Mouse (Mus musculus): Measurements from ENCODE around the gene 1700017N19Rik. TPM values are rescaled to one million over a fixed set of nuclear protein-coding genes. Genes with fewer than 3 reads are reported as not detected.

The 1700017N19Rik gene
- polyA plus RNA-seq, 1 experiment, result 79.5 TPM

DNA sequence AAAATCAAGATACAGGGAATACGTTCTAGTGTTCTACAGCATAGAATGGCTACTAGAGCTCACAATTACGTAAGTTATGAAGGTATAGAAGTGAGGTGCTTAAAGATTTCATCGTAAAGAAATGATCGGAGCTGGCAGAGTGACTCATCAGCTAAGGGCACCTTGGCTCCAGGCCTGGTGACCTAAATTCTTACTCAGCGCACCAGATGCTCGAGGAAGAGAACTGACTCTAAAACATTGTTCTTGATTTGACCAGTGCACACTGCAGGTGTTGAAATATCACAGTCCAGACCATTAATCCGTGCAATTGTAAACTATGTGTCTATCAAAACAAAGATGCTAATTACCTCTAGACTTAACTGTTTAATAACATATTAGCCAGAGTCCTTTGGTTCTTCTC is 29.2 kb downstream of the 1700017N19Rik start:
- Histone ChIP-seq H3K27me3 (ENCODE audit: control insufficient read depth, insufficient read depth, low read length) (no peaks in the 10 kb centered on the region), H3K4me1 (ENCODE audit: control insufficient read depth, insufficient read depth, low read length) (peaks cover 4% of the 10 kb centered on the region; the same call in 1 of the 2 replicates), H3K36me3 (ENCODE audit: control insufficient read depth, insufficient read depth, low read length) (no peaks in the 10 kb centered on the region), H3K4me3 (ENCODE audit: control insufficient read depth, low read depth, low read length) (no peak overlapping the region), H3K27ac (ENCODE audit: control insufficient read depth, insufficient read depth, low read depth, low read length) (no peak overlapping the region)
- TF ChIP-seq POLR2A (IDR thresholded peaks at IDR 0.05; ENCODE audit: control insufficient read depth, low read depth, low read length) (no peak), CTCF (IDR thresholded peaks at IDR 0.05; ENCODE audit: control insufficient read depth, insufficient read depth, insufficient replicate concordance, low read depth, low read length) (no peak)

DNA sequence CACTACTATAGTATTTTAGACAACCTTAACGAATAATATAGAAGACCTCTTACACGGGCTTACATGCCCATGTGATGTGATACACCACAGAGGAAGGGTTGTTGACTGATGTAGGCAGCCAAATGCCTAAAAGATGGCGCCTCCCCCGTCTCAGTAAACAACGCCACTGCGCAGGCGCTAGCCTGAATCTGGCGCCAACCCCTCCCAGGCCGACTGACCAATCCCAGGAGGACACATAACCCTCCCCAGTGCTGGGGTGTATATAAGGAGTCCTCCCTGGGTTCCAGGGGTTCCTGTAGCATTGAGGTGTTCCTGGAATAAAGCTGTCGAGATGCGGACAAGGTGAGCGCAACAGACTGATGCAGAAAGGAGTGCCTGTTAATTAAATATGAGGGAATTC is 29.8 kb downstream of the 1700017N19Rik start:
- H3K27ac ChIP-seq (ENCODE audit: control insufficient read depth, insufficient read depth, low read depth, low read length), result no peak overlapping the region
- peaks cover 4% of the 10 kb centered on the region; the same call in 1 of the 2 replicates for H3K4me1 ChIP-seq (ENCODE audit: control insufficient read depth, insufficient read depth, low read length)
- H3K4me3 ChIP-seq (ENCODE audit: control insufficient read depth, low read depth, low read length), result peak overlapping the region; percentile 53
- no peaks in the 10 kb centered on the region for H3K36me3 ChIP-seq (ENCODE audit: control insufficient read depth, insufficient read depth, low read length)
- H3K27me3 ChIP-seq (ENCODE audit: control insufficient read depth, insufficient read depth, low read length), result no peaks in the 10 kb centered on the region
- TF ChIP-seq CTCF (IDR thresholded peaks at IDR 0.05; ENCODE audit: control insufficient read depth, insufficient read depth, insufficient replicate concordance, low read depth, low read length), result no peak
- TF ChIP-seq POLR2A (IDR thresholded peaks at IDR 0.05; ENCODE audit: control insufficient read depth, low read depth, low read length), result peak; percentile 24; the same call in 1 of the 2 replicates

DNA sequence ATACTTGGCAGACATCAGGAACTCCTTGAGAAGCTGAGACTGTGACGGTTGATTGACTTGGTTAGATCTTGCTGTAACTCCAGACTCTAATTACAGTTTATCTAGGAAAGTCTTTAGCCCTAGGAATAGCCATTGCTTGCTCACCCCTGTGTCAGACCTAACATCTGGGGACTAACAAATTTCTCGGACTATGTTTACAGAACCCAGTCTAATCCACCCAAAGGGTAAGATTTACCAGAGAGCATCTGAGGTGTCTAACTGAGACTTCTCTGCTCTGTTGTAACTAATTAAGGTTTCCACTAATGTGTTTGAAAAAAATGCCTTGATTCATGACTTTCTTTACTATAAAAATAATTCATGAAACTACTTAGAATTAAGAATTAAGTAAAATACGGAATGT is 32.2 kb downstream of the 1700017N19Rik start:
- H3K27ac ChIP-seq (ENCODE audit: control insufficient read depth, insufficient read depth, low read depth, low read length), result no peak overlapping the region
- H3K27me3 ChIP-seq (ENCODE audit: control insufficient read depth, insufficient read depth, low read length), result no peaks in the 10 kb centered on the region

DNA sequence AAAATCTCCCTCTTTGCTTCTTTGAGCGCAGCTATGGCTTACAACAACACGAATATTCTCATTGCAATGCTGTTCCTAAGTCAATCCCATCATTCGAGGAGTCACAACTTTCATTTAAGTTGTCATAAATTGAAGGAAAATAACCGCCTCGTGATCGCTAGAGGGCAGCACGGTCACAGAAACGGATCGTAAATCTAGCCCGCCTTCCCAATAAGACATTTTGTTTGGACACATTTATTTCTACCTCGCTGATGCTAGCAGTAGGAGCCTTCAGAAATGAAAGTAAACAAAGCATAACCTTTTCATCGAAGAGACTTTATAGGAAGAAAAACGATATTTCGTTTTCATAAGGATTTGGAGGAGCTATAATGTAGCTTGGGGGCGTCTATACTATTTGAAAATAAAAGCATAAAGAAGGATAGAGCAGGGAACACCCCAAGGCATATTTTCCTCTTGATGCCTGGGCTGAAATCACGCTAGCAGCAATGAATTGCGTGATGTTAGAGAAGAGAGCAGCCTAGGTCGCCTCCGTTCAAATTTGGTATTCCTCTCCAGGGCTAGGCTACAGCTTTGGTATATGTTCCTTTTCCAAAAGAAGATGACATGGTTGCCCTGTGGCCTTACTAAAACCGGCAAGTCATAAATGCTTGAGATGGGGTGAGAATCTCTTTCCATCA is 39.6 kb downstream of the 1700017N19Rik start:
- TF ChIP-seq POLR2A (IDR thresholded peaks at IDR 0.05; ENCODE audit: control insufficient read depth, low read depth, low read length) (no peak), CTCF (IDR thresholded peaks at IDR 0.05; ENCODE audit: control insufficient read depth, insufficient read depth, insufficient replicate concordance, low read depth, low read length) (peak; percentile 24; the same call in 1 of the 2 replicates)
- Histone ChIP-seq H3K4me3 (ENCODE audit: control insufficient read depth, low read depth, low read length) (no peak overlapping the region), H3K27ac (ENCODE audit: control insufficient read depth, insufficient read depth, low read depth, low read length) (no peak overlapping the region), H3K36me3 (ENCODE audit: control insufficient read depth, insufficient read depth, low read length) (no peaks in the 10 kb centered on the region), H3K4me1 (ENCODE audit: control insufficient read depth, insufficient read depth, low read length) (peaks cover under 1% of the 10 kb centered on the region; the same call in 1 of the 2 replicates), H3K27me3 (ENCODE audit: control insufficient read depth, insufficient read depth, low read length) (no peaks in the 10 kb centered on the region)

More for the DNA sequence above, 32.2 kb downstream of the 1700017N19Rik start:
- H3K4me1 ChIP-seq (ENCODE audit: control insufficient read depth, insufficient read depth, low read length), result peaks cover 4% of the 10 kb centered on the region; the same call in 1 of the 2 replicates
- no peak overlapping the region for H3K4me3 ChIP-seq (ENCODE audit: control insufficient read depth, low read depth, low read length)
- H3K36me3 ChIP-seq (ENCODE audit: control insufficient read depth, insufficient read depth, low read length), result no peaks in the 10 kb centered on the region
- no peak for TF ChIP-seq CTCF (IDR thresholded peaks at IDR 0.05; ENCODE audit: control insufficient read depth, insufficient read depth, insufficient replicate concordance, low read depth, low read length)
- TF ChIP-seq POLR2A (IDR thresholded peaks at IDR 0.05; ENCODE audit: control insufficient read depth, low read depth, low read length), result no peak

DNA sequence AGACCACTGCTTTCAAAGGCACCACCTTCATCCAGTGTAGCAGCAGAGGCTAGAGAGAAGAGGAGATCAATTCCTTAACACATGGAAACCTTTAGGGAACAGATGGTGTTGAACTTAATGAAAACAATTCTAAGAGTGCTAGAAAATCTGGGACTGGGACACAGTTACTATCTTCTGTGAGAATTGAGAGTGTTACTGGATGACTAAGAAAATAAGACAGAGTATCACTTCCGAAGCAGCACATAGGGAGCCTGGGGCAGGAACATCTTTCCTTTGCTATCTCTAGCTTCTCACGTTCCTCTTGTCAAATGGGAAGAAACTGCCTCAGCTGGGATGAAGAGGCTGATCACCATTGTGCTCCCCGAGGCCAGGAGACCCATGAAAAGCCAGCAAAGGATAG is 52.6 kb downstream of the 1700017N19Rik start:
- TF ChIP-seq CTCF (IDR thresholded peaks at IDR 0.05; ENCODE audit: control insufficient read depth, insufficient read depth, insufficient replicate concordance, low read depth, low read length), result no peak
- no peak for TF ChIP-seq POLR2A (IDR thresholded peaks at IDR 0.05; ENCODE audit: control insufficient read depth, low read depth, low read length)
- H3K36me3 ChIP-seq (ENCODE audit: control insufficient read depth, insufficient read depth, low read length), result no peaks in the 10 kb centered on the region
- no peaks in the 10 kb centered on the region for H3K4me1 ChIP-seq (ENCODE audit: control insufficient read depth, insufficient read depth, low read length)
- no peak overlapping the region for H3K4me3 ChIP-seq (ENCODE audit: control insufficient read depth, low read depth, low read length)
- H3K27me3 ChIP-seq (ENCODE audit: control insufficient read depth, insufficient read depth, low read length), result no peaks in the 10 kb centered on the region
- no peak overlapping the region for H3K27ac ChIP-seq (ENCODE audit: control insufficient read depth, insufficient read depth, low read depth, low read length)

DNA sequence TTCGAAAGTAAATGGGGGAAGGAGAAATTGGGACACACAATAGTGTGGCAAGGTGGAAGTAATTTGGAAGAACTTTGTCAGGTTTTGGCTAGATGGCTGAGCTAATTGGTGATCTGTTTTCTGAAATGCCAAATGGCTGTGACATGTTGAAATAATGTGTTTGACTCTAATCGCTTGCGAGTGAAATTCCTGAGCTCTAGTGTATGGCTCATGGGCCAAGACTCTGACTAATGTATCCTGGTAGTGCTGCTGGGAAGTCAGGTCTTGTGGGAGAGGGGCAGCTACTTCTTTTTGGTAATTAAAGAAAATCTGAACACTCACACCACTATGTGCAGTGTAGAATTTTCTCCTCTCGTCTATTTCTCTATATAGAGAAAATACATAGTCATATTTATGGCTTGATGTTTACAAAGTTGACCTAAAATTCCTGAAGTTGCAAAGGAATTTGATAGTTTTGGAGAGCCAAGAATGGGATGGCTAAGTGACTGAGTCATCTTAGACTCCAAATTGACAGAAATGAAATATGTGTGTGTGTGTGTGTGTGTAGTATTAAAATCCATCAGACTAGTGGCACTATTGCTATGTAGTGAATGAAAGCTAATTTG is 55.1 kb downstream of the 1700017N19Rik start:
- H3K4me1 ChIP-seq (ENCODE audit: control insufficient read depth, insufficient read depth, low read length), result no peaks in the 10 kb centered on the region
- no peak for TF ChIP-seq CTCF (IDR thresholded peaks at IDR 0.05; ENCODE audit: control insufficient read depth, insufficient read depth, insufficient replicate concordance, low read depth, low read length)
- TF ChIP-seq POLR2A (IDR thresholded peaks at IDR 0.05; ENCODE audit: control insufficient read depth, low read depth, low read length), result no peak
- no peaks in the 10 kb centered on the region for H3K27me3 ChIP-seq (ENCODE audit: control insufficient read depth, insufficient read depth, low read length)
- H3K4me3 ChIP-seq (ENCODE audit: control insufficient read depth, low read depth, low read length), result no peak overlapping the region
- no peaks in the 10 kb centered on the region for H3K36me3 ChIP-seq (ENCODE audit: control insufficient read depth, insufficient read depth, low read length)
- no peak overlapping the region for H3K27ac ChIP-seq (ENCODE audit: control insufficient read depth, insufficient read depth, low read depth, low read length)

DNA sequence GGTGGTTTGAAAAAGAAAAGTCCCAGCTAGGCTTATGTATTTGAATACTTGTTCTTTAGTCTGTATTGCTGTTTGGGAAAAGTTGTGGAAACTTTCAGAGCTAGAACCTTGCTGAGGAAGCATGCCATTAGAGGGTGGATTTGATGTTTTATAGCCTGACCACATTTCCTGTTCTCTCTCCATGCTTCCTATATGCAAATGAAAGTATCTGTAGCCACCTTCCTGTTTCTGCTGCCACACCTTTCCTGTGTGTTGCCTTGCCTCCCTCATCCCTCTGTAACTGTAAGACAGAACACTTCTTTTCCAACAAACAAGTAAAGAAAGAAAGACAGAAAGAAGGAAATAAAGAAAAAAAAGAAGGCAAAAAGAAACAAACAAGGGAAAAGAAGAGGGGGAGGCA is 63.9 kb downstream of the 1700017N19Rik start:
- H3K27me3 ChIP-seq (ENCODE audit: control insufficient read depth, insufficient read depth, low read length), result no peaks in the 10 kb centered on the region
- H3K4me1 ChIP-seq (ENCODE audit: control insufficient read depth, insufficient read depth, low read length), result no peaks in the 10 kb centered on the region
- no peak overlapping the region for H3K27ac ChIP-seq (ENCODE audit: control insufficient read depth, insufficient read depth, low read depth, low read length)
- TF ChIP-seq POLR2A (IDR thresholded peaks at IDR 0.05; ENCODE audit: control insufficient read depth, low read depth, low read length) (no peak), CTCF (IDR thresholded peaks at IDR 0.05; ENCODE audit: control insufficient read depth, insufficient read depth, insufficient replicate concordance, low read depth, low read length) (no peak)
- no peaks in the 10 kb centered on the region for H3K36me3 ChIP-seq (ENCODE audit: control insufficient read depth, insufficient read depth, low read length)
- H3K4me3 ChIP-seq (ENCODE audit: control insufficient read depth, low read depth, low read length), result no peak overlapping the region

All from testis, adult 2 months (tissue).